10 mouse cellular contexts compared by ENCODE assay signal in genomic region chrX:58019257-58019953, GRCm38 (mm10). TPM values are rescaled to one million over a fixed set of nuclear protein-coding genes. Genes with fewer than 3 reads are reported as not detected.
DNase-seq lines count a peak whose midpoint lies in the region; ATAC-seq and TF ChIP-seq lines count a peak whose summit lies in the region.
"Had no signal": no experiment of that assay in that cellular context is flagged by ENCODE, and none has a peak within 500 bp of the region (broad histone marks: within the 10 kb centered on the region; RNA-seq: fewer than 3 reads in every experiment).

No protein-coding gene starts in this region.

- no peak overlapping the region; the same call in 1 of the 2 replicates for H3K4me2 ChIP-seq in kidney, embryonic 14.5 days (replicated peaks; ENCODE audit: low read depth, low read length)
- H3K4me2 ChIP-seq in embryonic facial prominence, embryonic 11.5 days (ENCODE audit: low read depth, low read length) = no peak overlapping the region
- H3K4me2 ChIP-seq in forebrain, postnatal 0 days (ENCODE audit: low read depth) = peak overlapping the region; percentile 30
- peak overlapping the region; percentile 36 for H3K4me2 ChIP-seq in midbrain, postnatal 0 days (ENCODE audit: low read depth, low read length, poor library complexity, severe bottlenecking)

- no peak for DNase-seq in kidney, postnatal 25 days
- DNase-seq in embryonic facial prominence, embryonic 11.5 days (ENCODE audit: low spot score) = peak; percentile 2
- peak; percentile 57 for DNase-seq in forebrain, postnatal 0 days
- DNase-seq in midbrain, postnatal 0 days (ENCODE audit: low spot score) = peak; percentile 68
- no peak for DNase-seq in right cerebral cortex, postnatal 36 days (ENCODE audit: low spot score in 2 of 2)
- no peak for DNase-seq in adrenal gland, adult 8-10 months
- DNase-seq: cerebellum, adult 11-12 months had no signal

- no peaks in the 10 kb centered on the region for H3K9me3 ChIP-seq in kidney, embryonic 14.5 days (ENCODE audit: control insufficient read depth, low read length)
- no peaks in the 10 kb centered on the region for H3K9me3 ChIP-seq in embryonic facial prominence, embryonic 11.5 days (replicated peaks; ENCODE audit: control insufficient read depth, low read length)
- no peaks in the 10 kb centered on the region for H3K9me3 ChIP-seq in forebrain, postnatal 0 days (ENCODE audit: low read length)
- H3K9me3 ChIP-seq in midbrain, postnatal 0 days (ENCODE audit: low read length) = no peaks in the 10 kb centered on the region

- H3K27me3 ChIP-seq in kidney, embryonic 14.5 days (ENCODE audit: control insufficient read depth, insufficient read depth, low read length) = peaks cover 55% of the 10 kb centered on the region
- peaks cover 15% of the 10 kb centered on the region for H3K27me3 ChIP-seq in embryonic facial prominence, embryonic 11.5 days (ENCODE audit: control insufficient read depth, insufficient read depth, low read length)
- no peaks in the 10 kb centered on the region; the same call in 1 of the 2 replicates for H3K27me3 ChIP-seq in forebrain, postnatal 0 days (ENCODE audit: insufficient read depth, low read length)
- H3K27me3 ChIP-seq in midbrain, postnatal 0 days (ENCODE audit: insufficient read depth, low read length) = 0 out of 2 replicates have a peak, but pooled peaks cover 4% of the 10 kb centered on the region

- TF ChIP-seq CTCF in forebrain, postnatal 0 days (IDR thresholded peaks at IDR 0.05; ENCODE audit: low read depth) = no peak
- TF ChIP-seq CTCF in midbrain, postnatal 0 days (IDR thresholded peaks at IDR 0.05) = no peak

- no peaks in the 10 kb centered on the region for H3K36me3 ChIP-seq in kidney, embryonic 14.5 days (ENCODE audit: control insufficient read depth, insufficient read depth, low read length)
- H3K36me3 ChIP-seq in embryonic facial prominence, embryonic 11.5 days (replicated peaks; ENCODE audit: control insufficient read depth, insufficient read depth, low read depth, low read length) = no peaks in the 10 kb centered on the region
- H3K36me3 ChIP-seq in forebrain, postnatal 0 days (ENCODE audit: insufficient read depth) = no peaks in the 10 kb centered on the region
- no peaks in the 10 kb centered on the region for H3K36me3 ChIP-seq in midbrain, postnatal 0 days (ENCODE audit: insufficient read depth, low read length)

- 25% methylated on average over 33 of the region's 33 CpGs for WGBS in kidney, embryonic 14.5 days
- 17% methylated on average over 25 of the region's 33 CpGs for WGBS in embryonic facial prominence, embryonic 11.5 days
- 23% methylated on average over 31 of the region's 33 CpGs for WGBS in forebrain, postnatal 0 days
- 20% methylated on average over 30 of the region's 33 CpGs for WGBS in midbrain, postnatal 0 days

- no peak overlapping the region for H3K9ac ChIP-seq in kidney, embryonic 14.5 days (ENCODE audit: low read depth, low read length)
- H3K9ac ChIP-seq in embryonic facial prominence, embryonic 11.5 days (replicated peaks; ENCODE audit: low read length) = no peak overlapping the region
- H3K9ac ChIP-seq in forebrain, postnatal 0 days = no peak overlapping the region
- no peak overlapping the region for H3K9ac ChIP-seq in midbrain, postnatal 0 days (replicated peaks; ENCODE audit: low read length, poor library complexity, severe bottlenecking)

- H3K4me3 ChIP-seq in kidney, embryonic 14.5 days (ENCODE audit: low read length) = peak overlapping the region; percentile 2; the same call in 1 of the 2 replicates
- H3K4me3 ChIP-seq in embryonic facial prominence, embryonic 11.5 days (ENCODE audit: low read depth, low read length) = no peak overlapping the region; the same call in 1 of the 2 replicates
- peak overlapping the region; percentile 7 for H3K4me3 ChIP-seq in forebrain, postnatal 0 days (ENCODE audit: low read depth, low read length)
- peak overlapping the region; percentile 19; the same call in 1 of the 2 replicates for H3K4me3 ChIP-seq in midbrain, postnatal 0 days (ENCODE audit: low read depth, low read length)
- H3K4me3 ChIP-seq: megakaryocyte, embryonic 14.5 days had no signal

- ATAC-seq in kidney, embryonic 14.5 days (ENCODE audit: low FRiP score, low TSS enrichment) = no peak
- no peak for ATAC-seq in embryonic facial prominence, embryonic 11.5 days (replicated peaks; ENCODE audit: insufficient number of reproducible peaks, low FRiP score, low TSS enrichment, low read depth)
- peak; percentile 73 for ATAC-seq in forebrain, postnatal 0 days
- peak; percentile 62 for ATAC-seq in midbrain, postnatal 0 days (ENCODE audit: low FRiP score)
- ATAC-seq in granulocyte monocyte progenitor cell, adult 5-6 weeks (replicated peaks; ENCODE audit: poor library complexity, severe bottlenecking) = no peak

- H3K4me1 ChIP-seq in kidney, embryonic 14.5 days (ENCODE audit: control insufficient read depth, insufficient read depth, low read length) = no peaks in the 10 kb centered on the region
- no peaks in the 10 kb centered on the region for H3K4me1 ChIP-seq in embryonic facial prominence, embryonic 11.5 days (ENCODE audit: control insufficient read depth, insufficient read depth, low read length)
- H3K4me1 ChIP-seq in forebrain, postnatal 0 days (ENCODE audit: insufficient read depth) = no peaks in the 10 kb centered on the region
- no peaks in the 10 kb centered on the region for H3K4me1 ChIP-seq in midbrain, postnatal 0 days (ENCODE audit: insufficient read depth, low read length)
- H3K4me1 ChIP-seq: megakaryocyte, embryonic 14.5 days had no signal

- no peak overlapping the region for H3K27ac ChIP-seq in kidney, embryonic 14.5 days (ENCODE audit: low read depth, low read length)
- no peak overlapping the region for H3K27ac ChIP-seq in embryonic facial prominence, embryonic 11.5 days (replicated peaks; ENCODE audit: low read depth, low read length)
- H3K27ac ChIP-seq in forebrain, postnatal 0 days (ENCODE audit: low read depth, low read length) = no peak overlapping the region
- no peak overlapping the region for H3K27ac ChIP-seq in midbrain, postnatal 0 days (ENCODE audit: low read depth, low read length)

RNA-seq across cellular contexts. Expression of gene Zic3, which starts 3.1 kb away (rescaled TPM):
- polyA plus RNA-seq in kidney, embryonic 14.5 days (2014; fragmentation: Nextera tagmentation; extraction: Ambion mirVana) = not detected in 2 replicates
- polyA plus RNA-seq in embryonic facial prominence, embryonic 11.5 days (2014; fragmentation: Nextera tagmentation; extraction: Ambion mirVana) = 3.9 and 4.6 TPM in 2 replicates
- total RNA-seq in forebrain, postnatal 0 days (2014; rRNA removed) = 10.1 and 16.6 TPM in 2 replicates
- 10.2 and 13.3 TPM in 2 replicates for polyA plus RNA-seq in forebrain, postnatal 0 days (2015; fragmentation: Nextera tagmentation; extraction: Ambion mirVana)
- total RNA-seq in midbrain, postnatal 0 days (2014; rRNA removed) = 14.4 and 17.7 TPM in 2 replicates
- polyA plus RNA-seq in midbrain, postnatal 0 days (2015; fragmentation: Nextera tagmentation; extraction: Ambion mirVana) = 7.9 and 9.7 TPM in 2 replicates
- not detected in 2 replicates for total RNA-seq in granulocyte monocyte progenitor cell, adult 5-6 weeks (2014; fragmentation: Nextera tagmentation)
- not detected in 2 replicates for total RNA-seq in granulocyte monocyte progenitor cell, adult 5-6 weeks (2017)
- total RNA-seq in adrenal gland, adult 8-10 months (2022) = not detected

Comparison
In these comparisons a context has a peak if more than half of its experiments do, and no peak if none do; other contexts are left out.
1. ATAC-seq: peak in forebrain, postnatal 0 days (single experiment) and midbrain, postnatal 0 days (single experiment); none in kidney, embryonic 14.5 days (single experiment), embryonic facial prominence, embryonic 11.5 days (single experiment) and granulocyte monocyte progenitor cell, adult 5-6 weeks (single experiment).
2. H3K4me2 ChIP-seq: peak in forebrain, postnatal 0 days (single experiment) and midbrain, postnatal 0 days (single experiment); none in kidney, embryonic 14.5 days (single experiment) and embryonic facial prominence, embryonic 11.5 days (single experiment).
3. DNase-seq: peak in embryonic facial prominence, embryonic 11.5 days (single experiment), forebrain, postnatal 0 days (single experiment) and midbrain, postnatal 0 days (single experiment); none in kidney, postnatal 25 days (0 of 2), right cerebral cortex, postnatal 36 days (0 of 2) and adrenal gland, adult 8-10 months (single experiment).
4. RNA of gene Zic3, which starts 3.1 kb away (total RNA-seq): 10.1 to 16.6 TPM in forebrain, postnatal 0 days and 14.4 to 17.7 TPM in midbrain, postnatal 0 days; not detected in granulocyte monocyte progenitor cell, adult 5-6 weeks and not detected in adrenal gland, adult 8-10 months; every median in the first group is over 10 times any median in the second.